Comparison of ENCODE assay signal across 8 mouse cellular contexts in the genomic region with DNA sequence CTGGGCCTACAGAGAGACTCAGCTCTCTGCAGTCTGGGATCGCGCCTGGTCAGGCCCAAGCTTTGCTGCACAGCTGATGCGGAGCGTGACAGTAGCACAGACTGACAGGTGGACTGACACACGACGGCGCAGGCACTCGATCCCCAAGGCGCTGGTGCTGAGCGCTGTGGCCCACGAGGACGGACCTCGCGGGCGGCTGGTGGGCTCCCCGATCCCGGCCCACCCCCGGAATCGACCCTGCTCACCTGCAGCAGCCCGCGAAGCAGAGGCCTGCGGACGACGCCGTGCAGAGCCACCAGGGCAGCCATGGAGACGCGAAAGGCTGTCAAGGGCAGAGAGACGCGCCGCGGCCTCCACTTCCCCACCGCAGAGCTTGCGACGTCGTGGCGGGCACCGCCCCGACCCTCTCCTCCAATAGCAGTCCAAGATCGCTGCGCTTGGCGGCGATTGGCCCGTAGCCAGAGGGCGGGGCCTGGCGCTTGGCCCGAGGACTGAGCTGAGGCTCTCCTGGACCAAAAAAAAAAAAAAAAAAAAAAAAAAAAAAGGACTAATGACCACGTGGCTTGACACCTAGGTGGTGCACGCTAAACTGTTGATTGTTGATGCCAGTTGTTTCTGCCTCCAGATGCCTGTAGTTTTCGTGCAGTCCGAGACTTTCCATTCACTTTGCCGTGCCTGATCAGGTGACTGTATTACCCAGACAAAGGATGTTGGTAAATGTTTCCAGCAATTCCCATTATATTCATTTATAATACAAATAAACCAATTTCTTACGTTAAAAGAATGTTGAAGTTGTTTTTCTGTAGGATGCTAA. TPM values are rescaled to one million over a fixed set of nuclear protein-coding genes. Genes with fewer than 3 reads are reported as not detected.
A peak's percentile ranks its signal among the peaks of the same experiment; 100 is the strongest.
DNase-seq lines count a peak whose midpoint lies in the region; ATAC-seq and TF ChIP-seq lines count a peak whose summit lies in the region.

Gene Acat1, minus strand, starts transcription at position 415 of the 814 bp plus-strand sequence.

- DNase-seq in ZHBTc4 (ENCODE audit: low read depth, low spot score), result peak; percentile 95
- DNase-seq in gastrocnemius, adult 2 months, result peak; percentile 98
- peak; percentile 96 for DNase-seq in hindbrain, postnatal 0 days (ENCODE audit: low spot score)
- DNase-seq in left cerebral cortex, adult 2 months (ENCODE audit: extremely low spot score in 1 of 2, low spot score in 2 of 2), result peak; percentile 91 to 95
- DNase-seq in right cerebral cortex, adult 2 months (ENCODE audit: low spot score in 2 of 2), result peak; percentile 92 to 95
- DNase-seq in urinary bladder, postnatal 14 days (ENCODE audit: low spot score), result peak; percentile 96

- H3K4me2 ChIP-seq in hindbrain, postnatal 0 days (ENCODE audit: low read depth, low read length), result peak within 1 kb of the TSS; percentile 73

- no peak for TF ChIP-seq CTCF in gastrocnemius, adult 2 months (IDR thresholded peaks at IDR 0.05)
- no peak for TF ChIP-seq CTCF in hindbrain, postnatal 0 days (IDR thresholded peaks at IDR 0.05; ENCODE audit: low read depth)
- no peak for TF ChIP-seq CTCF in left cerebral cortex, adult 2 months (IDR thresholded peaks at IDR 0.05)

- H3K9ac ChIP-seq in hindbrain, postnatal 0 days (replicated peaks; ENCODE audit: low read length), result peak within 1 kb of the TSS; percentile 87

- intact Hi-C loops in gastrocnemius, adult 2 months (cut with DNase I), result loop anchor here (2.0 to 5.0 kb wide), 3 partner anchors 15 to 73 kb away; partner anchors contain the start of genes Atm and Npat
- intact Hi-C loops in left cerebral cortex, adult 2 months (cut with DNase I), result no loop called here

- ATAC-seq in common myeloid progenitor, adult 5-6 weeks (replicated peaks; ENCODE audit: low read depth, poor library complexity, severe bottlenecking), result peak; percentile 99
- ATAC-seq in hindbrain, postnatal 0 days, result peak; percentile 98
- ATAC-seq in megakaryocyte, adult 5-6 weeks (ENCODE audit: poor library complexity, severe bottlenecking), result peak; percentile 100

- peak within 1 kb of the TSS; percentile 90 for H3K4me3 ChIP-seq in gastrocnemius, adult 2 months
- peak within 1 kb of the TSS; percentile 82 for H3K4me3 ChIP-seq in hindbrain, postnatal 0 days (ENCODE audit: low read length)
- H3K4me3 ChIP-seq in left cerebral cortex, adult 2 months, result peak within 1 kb of the TSS; percentile 77

- H3K9me3 ChIP-seq in hindbrain, postnatal 0 days (ENCODE audit: low read length), result no peaks in the 10 kb centered on the region

- no peaks in the 10 kb centered on the region; the same call in 1 of the 2 replicates for H3K4me1 ChIP-seq in hindbrain, postnatal 0 days (ENCODE audit: insufficient read depth, low read length)

- 3% methylated on average over 52 of the region's 52 CpGs for WGBS in hindbrain, postnatal 0 days

- H3K36me3 ChIP-seq in hindbrain, postnatal 0 days (ENCODE audit: insufficient read depth, low read length), result peaks cover 2% of the 10 kb centered on the region; the same call in 1 of the 2 replicates

- H3K27me3 ChIP-seq in hindbrain, postnatal 0 days (ENCODE audit: insufficient read depth, low read length), result no peaks in the 10 kb centered on the region

- H3K27ac ChIP-seq in gastrocnemius, adult 2 months, result peak within 1 kb of the TSS; percentile 94
- peak within 1 kb of the TSS; percentile 93 for H3K27ac ChIP-seq in hindbrain, postnatal 0 days
- H3K27ac ChIP-seq in left cerebral cortex, adult 2 months, result peak within 1 kb of the TSS; percentile 96

RNA-seq across cellular contexts. Expression of gene Acat1, which starts in this region (rescaled TPM):
- total RNA-seq in common myeloid progenitor, adult 5-6 weeks (2017), result 56.3 and 62.3 TPM in 2 replicates
- total RNA-seq in gastrocnemius, adult 2 months (2021), result 100 to 1,000 TPM; 116 to 180 TPM
- 110 and 114 TPM in 2 replicates for total RNA-seq in hindbrain, postnatal 0 days (2014; rRNA removed)
- 195 and 197 TPM in 2 replicates for polyA plus RNA-seq in hindbrain, postnatal 0 days (2015; fragmentation: Nextera tagmentation; extraction: Ambion mirVana)
- 10 to 100 TPM; 59.6 to 60.6 TPM for total RNA-seq in left cerebral cortex, adult 2 months (2021)
- total RNA-seq in megakaryocyte, adult 5-6 weeks (2015), result 66.1 and 78.8 TPM in 2 replicates
- 50.8 and 62.4 TPM in 2 replicates for total RNA-seq in megakaryocyte, adult 5-6 weeks (2017)

Comparison
In these comparisons a context has a peak if more than half of its experiments do, and no peak if none do; other contexts are left out.
1. Peak in every context shown above with its lines: DNase-seq, ATAC-seq, H3K4me3 ChIP-seq and H3K27ac ChIP-seq.